Mouse (Mus musculus): ENCODE data around the gene Baiap2l1. TPM values are rescaled to one million over a fixed set of nuclear protein-coding genes. Genes with fewer than 3 reads are reported as not detected.

Gene Baiap2l1
- polyA plus RNA-seq, 1 experiment from 2014 or later: 11.1 TPM

DNA sequence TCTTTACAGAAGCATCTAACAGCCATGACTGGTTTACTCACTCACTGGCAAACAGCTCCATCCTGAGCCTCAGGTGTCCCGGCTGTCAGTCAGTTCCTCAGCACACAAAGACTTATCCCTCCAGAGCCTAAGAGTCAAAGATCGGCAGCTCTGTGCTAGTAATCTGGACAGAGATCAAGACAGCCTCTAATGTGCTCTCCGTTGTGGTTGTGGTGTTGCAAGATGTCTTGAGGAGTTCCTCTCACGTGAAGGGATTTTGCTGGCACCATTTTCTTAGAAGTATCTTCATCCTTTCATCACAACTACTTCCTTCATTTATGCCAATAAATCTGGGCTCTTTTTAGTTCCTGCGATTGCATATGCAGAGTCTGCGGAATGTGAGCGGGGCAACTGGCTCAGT, 45.7 kb downstream of the Baiap2l1 start:
- Histone ChIP-seq H3K4me3 (no peak overlapping the region), H3K9ac (no peak overlapping the region), H3K4me2 (no peak overlapping the region), H3K9me3 (no peaks in the 10 kb centered on the region), H3K27ac (no peak overlapping the region), H3K36me3 (no peaks in the 10 kb centered on the region), H3K27me3 (no peaks in the 10 kb centered on the region), H3K4me1 (peaks cover 6% of the 10 kb centered on the region; the same call in 1 of the 2 replicates)
- 62% methylated on average over 7 of the region's 7 CpGs for WGBS
- ATAC-seq (ENCODE audit: borderline replicate concordance, extremely low read depth, low FRiP score, low TSS enrichment): no peak

GRCm38 (mm10) chr5:144308929-144309328, 49.0 kb downstream of the Baiap2l1 start:
- H3K27ac ChIP-seq: no peak overlapping the region
- H3K36me3 ChIP-seq: no peaks in the 10 kb centered on the region
- no peak for ATAC-seq (ENCODE audit: borderline replicate concordance, extremely low read depth, low FRiP score, low TSS enrichment)

GRCm38 (mm10) chr5:144303071-144303470, 54.8 kb downstream of the Baiap2l1 start:
- H3K9ac ChIP-seq: no peak overlapping the region
- ATAC-seq (ENCODE audit: borderline replicate concordance, extremely low read depth, low FRiP score, low TSS enrichment): no peak
- H3K27me3 ChIP-seq: no peaks in the 10 kb centered on the region
- no peak overlapping the region for H3K27ac ChIP-seq
- no peaks in the 10 kb centered on the region for H3K36me3 ChIP-seq
- 91% methylated on average over 2 of the region's 2 CpGs for WGBS
- no peak overlapping the region for H3K4me3 ChIP-seq
- no peak overlapping the region for H3K4me2 ChIP-seq
- no peaks in the 10 kb centered on the region for H3K4me1 ChIP-seq
- H3K9me3 ChIP-seq: no peaks in the 10 kb centered on the region

More at GRCm38 (mm10) chr5:144308929-144309328, 49.0 kb downstream of the Baiap2l1 start:
- Histone ChIP-seq H3K9ac (no peak overlapping the region), H3K4me3 (no peak overlapping the region), H3K27me3 (no peaks in the 10 kb centered on the region), H3K9me3 (no peaks in the 10 kb centered on the region), H3K4me1 (peaks cover 6% of the 10 kb centered on the region; the same call in 1 of the 2 replicates), H3K4me2 (no peak overlapping the region)
- WGBS: 77% methylated on average over 4 of the region's 4 CpGs

DNA sequence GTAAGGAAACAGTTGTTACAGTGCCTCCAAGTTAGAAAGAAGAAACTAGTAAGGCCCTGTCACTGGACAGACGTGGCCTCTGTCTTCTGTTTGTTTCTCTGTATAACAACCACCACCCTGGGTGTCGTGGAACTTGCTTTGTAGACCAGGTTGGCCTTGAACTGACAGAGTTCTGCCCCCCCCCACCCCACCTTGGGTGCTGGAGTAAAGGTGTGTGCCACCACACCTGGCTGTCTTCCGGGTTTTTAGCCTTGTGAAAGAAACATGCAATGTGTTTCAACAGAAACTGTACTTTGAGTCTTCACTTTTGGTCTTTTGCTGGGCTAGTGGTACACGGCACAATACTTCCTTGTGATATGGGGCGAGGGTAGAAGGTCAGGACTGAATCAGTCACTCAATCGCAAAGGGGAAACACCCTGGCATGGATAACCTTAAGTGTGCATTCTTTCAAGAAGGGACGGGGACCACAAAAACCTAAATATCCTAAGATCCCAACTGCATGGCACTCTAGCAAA, 61.8 kb downstream of the Baiap2l1 start:
- Histone ChIP-seq H3K4me2 (no peak overlapping the region), H3K9me3 (no peaks in the 10 kb centered on the region), H3K4me3 (no peak overlapping the region), H3K27ac (no peak overlapping the region), H3K36me3 (no peaks in the 10 kb centered on the region), H3K4me1 (peaks cover 4% of the 10 kb centered on the region; the same call in 1 of the 2 replicates), H3K9ac (no peak overlapping the region), H3K27me3 (no peaks in the 10 kb centered on the region)
- 73% methylated on average over 7 of the region's 7 CpGs for WGBS
- no peak for ATAC-seq (ENCODE audit: borderline replicate concordance, extremely low read depth, low FRiP score, low TSS enrichment)

DNA sequence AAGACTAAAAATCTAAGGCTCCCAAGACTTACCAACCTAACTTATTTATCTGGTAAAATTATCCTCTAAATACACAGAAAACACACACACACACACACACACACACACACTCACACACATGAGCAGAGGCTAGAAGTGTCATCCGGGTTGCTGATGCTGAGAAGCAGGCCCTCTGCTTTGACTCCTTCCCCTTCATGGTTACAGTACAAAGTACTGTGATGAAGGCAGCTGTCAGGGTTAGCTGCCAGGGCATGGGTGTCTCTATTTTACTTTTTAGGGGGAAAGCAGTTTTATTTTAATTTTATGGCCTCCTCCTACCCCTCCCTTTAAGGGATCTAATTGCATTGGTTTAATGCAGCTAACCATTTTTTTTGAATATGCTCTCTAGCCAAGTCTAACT, 62.6 kb downstream of the Baiap2l1 start:
- 52% methylated on average over 1 of the region's 1 CpGs for WGBS
- peak overlapping the region; percentile 37; the same call in 1 of the 2 replicates for H3K27ac ChIP-seq
- ATAC-seq (ENCODE audit: borderline replicate concordance, extremely low read depth, low FRiP score, low TSS enrichment): no peak
- H3K4me3 ChIP-seq: no peak overlapping the region
- peaks cover 4% of the 10 kb centered on the region; the same call in 1 of the 2 replicates for H3K4me1 ChIP-seq
- H3K4me2 ChIP-seq: no peak overlapping the region
- H3K27me3 ChIP-seq: no peaks in the 10 kb centered on the region
- no peaks in the 10 kb centered on the region for H3K36me3 ChIP-seq
- no peak overlapping the region for H3K9ac ChIP-seq
- H3K9me3 ChIP-seq: no peaks in the 10 kb centered on the region

DNA sequence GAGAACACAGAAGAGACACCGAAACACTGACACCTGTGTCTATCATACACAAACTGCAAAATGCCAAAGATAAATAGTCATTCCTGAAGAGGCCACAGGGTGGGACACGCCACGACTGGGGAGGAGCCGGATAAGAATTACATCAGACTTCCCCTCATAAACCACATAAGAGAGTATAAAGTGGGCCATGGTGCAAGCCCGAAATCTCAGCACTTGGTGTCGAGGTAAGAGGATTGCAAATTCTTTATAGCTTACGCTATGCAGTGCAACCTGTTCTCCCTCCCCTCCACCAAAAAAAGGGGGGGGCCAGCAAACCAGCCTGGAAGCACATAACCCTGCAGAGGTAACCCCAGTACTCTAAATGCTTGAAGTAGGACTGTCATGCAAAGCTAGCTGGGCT, 63.0 kb downstream of the Baiap2l1 start:
- Histone ChIP-seq H3K9me3 (no peaks in the 10 kb centered on the region), H3K27ac (0 out of 2 replicates have a peak overlapping the region, but pooled peaks have one; percentile 37), H3K4me2 (no peak overlapping the region), H3K27me3 (no peaks in the 10 kb centered on the region), H3K4me1 (peaks cover 5% of the 10 kb centered on the region; the same call in 1 of the 2 replicates), H3K36me3 (no peaks in the 10 kb centered on the region), H3K4me3 (no peak overlapping the region), H3K9ac (no peak overlapping the region)
- 54% methylated on average over 7 of the region's 7 CpGs for WGBS
- peak; percentile 83 for ATAC-seq (ENCODE audit: borderline replicate concordance, extremely low read depth, low FRiP score, low TSS enrichment)

DNA sequence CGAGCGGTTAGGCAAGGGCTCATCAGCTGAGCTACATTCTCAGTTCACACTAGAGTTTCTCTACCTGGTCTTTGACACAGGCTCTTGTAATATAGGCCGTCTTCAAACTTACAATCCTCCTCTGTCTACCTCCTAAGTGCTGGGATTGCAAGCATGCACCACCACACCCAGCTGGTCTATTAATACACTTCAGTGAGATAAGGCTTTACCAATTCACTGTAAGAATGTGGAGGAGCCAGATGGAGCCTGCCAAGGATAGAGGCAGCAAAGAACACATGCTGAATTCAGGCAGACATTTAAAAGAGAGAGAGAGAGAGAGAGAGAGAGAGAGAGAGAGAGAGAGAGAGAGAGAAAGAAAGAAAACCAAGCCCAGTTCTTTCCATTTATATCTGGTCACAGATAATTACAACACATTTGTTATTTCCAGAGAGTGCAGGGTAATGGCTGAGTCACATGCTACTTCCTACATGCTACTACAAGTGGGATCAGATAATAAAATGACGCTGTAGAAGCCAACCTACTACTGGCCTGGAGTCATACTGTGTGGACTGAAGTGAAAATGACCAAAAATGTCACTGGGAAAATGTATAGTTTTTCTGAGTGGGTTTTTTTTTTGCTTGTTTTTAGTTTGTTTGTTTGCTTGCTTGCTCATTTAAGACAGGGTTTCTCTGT, 68.0 kb downstream of the Baiap2l1 start:
- H3K36me3 ChIP-seq: no peaks in the 10 kb centered on the region
- 0 out of 2 replicates have a peak, but pooled peaks cover 4% of the 10 kb centered on the region for H3K4me1 ChIP-seq
- no peak overlapping the region for H3K9ac ChIP-seq
- WGBS: 59% methylated on average over 4 of the region's 4 CpGs
- H3K27ac ChIP-seq: peak overlapping the region; percentile 8; the same call in 1 of the 2 replicates
- H3K27me3 ChIP-seq: no peaks in the 10 kb centered on the region
- peak; percentile 62; the same call in 1 of the 2 replicates for ATAC-seq (ENCODE audit: borderline replicate concordance, extremely low read depth, low FRiP score, low TSS enrichment)
- H3K9me3 ChIP-seq: no peaks in the 10 kb centered on the region
- no peak overlapping the region for H3K4me3 ChIP-seq
- H3K4me2 ChIP-seq: no peak overlapping the region

DNA sequence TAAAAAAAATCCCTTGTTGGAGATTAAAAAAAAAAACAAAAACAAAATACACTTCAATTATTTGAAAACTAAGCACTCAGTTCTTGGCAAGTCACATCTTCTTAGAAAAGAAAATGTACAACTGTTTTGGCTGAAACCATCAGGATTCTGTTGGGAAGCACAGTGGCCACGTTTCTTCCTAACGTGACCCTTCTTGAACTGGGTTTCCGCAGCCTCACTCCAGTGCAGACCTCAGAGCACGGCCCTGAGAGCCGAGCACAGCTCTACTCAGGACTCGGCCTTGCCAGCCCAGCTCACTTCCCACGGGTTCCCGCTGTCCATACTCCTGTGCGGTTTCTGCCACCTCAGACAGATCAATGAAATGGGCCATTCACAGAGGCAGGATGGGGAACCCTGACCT, 69.5 kb downstream of the Baiap2l1 start:
- ATAC-seq (ENCODE audit: borderline replicate concordance, extremely low read depth, low FRiP score, low TSS enrichment): no peak
- H3K4me3 ChIP-seq: no peak overlapping the region
- H3K9me3 ChIP-seq: no peaks in the 10 kb centered on the region
- 0 out of 2 replicates have a peak, but pooled peaks cover 4% of the 10 kb centered on the region for H3K4me1 ChIP-seq
- no peak overlapping the region for H3K27ac ChIP-seq
- WGBS: 80% methylated on average over 9 of the region's 9 CpGs
- H3K9ac ChIP-seq: no peak overlapping the region
- H3K27me3 ChIP-seq: no peaks in the 10 kb centered on the region
- H3K4me2 ChIP-seq: no peak overlapping the region
- H3K36me3 ChIP-seq: no peaks in the 10 kb centered on the region

DNA sequence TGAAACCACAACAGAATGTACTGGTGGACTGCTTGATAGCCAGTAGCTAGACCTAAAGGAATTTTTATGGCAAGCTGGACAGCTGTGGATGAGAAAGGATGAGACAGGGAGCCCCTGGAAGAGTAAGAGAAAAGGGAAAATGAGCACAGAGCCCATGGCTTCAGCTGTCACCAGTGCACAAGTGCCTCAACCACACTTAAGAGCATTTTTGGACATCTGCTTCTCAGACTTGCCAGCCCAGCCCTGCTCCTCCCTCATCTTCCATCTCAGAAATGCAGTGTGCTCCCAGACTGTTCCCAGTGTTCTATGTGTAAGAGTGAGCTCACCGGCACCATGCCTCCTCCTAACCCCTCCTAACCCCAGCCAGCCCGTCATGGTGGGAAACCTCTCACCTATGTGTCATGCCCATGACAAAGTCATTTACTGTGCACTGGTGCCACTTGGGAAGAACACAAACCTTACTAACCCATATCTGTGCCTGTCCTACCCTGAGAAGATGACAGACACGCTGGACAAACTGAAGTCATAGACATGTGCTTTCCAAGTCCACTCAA, 70.6 kb downstream of the Baiap2l1 start:
- Histone ChIP-seq H3K4me2 (no peak overlapping the region), H3K4me1 (0 out of 2 replicates have a peak, but pooled peaks cover 4% of the 10 kb centered on the region), H3K9me3 (no peaks in the 10 kb centered on the region), H3K36me3 (no peaks in the 10 kb centered on the region), H3K27ac (no peak overlapping the region), H3K9ac (no peak overlapping the region), H3K4me3 (no peak overlapping the region), H3K27me3 (no peaks in the 10 kb centered on the region)
- 73% methylated on average over 3 of the region's 3 CpGs for WGBS
- ATAC-seq (ENCODE audit: borderline replicate concordance, extremely low read depth, low FRiP score, low TSS enrichment): no peak

DNA sequence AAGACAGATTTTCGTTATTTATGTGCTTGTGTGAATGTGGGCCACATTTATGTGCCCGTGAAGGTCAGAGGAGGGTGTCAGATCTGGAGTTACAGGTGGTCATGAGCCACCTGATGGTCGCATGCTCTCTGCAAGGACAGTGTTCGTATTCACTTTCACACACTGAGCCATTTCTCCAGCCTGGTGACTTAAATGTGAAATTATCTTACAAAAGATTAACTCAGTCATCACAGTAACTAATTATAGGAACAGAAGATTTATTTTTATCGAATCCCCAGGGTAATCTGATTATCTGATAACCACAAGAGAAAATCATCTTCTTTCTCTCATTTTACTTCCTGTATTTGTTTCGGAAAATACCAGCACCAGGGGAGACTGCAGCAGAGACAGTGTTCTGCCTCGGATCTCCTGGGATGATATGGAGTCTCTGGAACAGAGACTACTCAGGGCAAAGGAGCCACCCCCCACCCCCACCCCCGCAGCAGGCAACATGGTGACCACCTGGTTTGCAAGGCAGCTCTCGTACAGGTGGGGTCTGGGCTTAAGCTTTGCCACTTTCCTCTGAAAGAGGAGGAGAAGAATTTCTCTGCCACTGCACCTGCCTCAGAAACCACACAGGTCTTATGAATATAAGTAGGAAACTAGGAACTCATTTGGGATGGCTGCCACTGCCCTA, 71.2 kb downstream of the Baiap2l1 start:
- H3K4me1 ChIP-seq: 0 out of 2 replicates have a peak, but pooled peaks cover 4% of the 10 kb centered on the region
- no peaks in the 10 kb centered on the region for H3K27me3 ChIP-seq
- H3K36me3 ChIP-seq: no peaks in the 10 kb centered on the region
- no peak overlapping the region for H3K27ac ChIP-seq
- no peaks in the 10 kb centered on the region for H3K9me3 ChIP-seq
- no peak overlapping the region for H3K4me2 ChIP-seq
- H3K9ac ChIP-seq: no peak overlapping the region
- no peak for ATAC-seq (ENCODE audit: borderline replicate concordance, extremely low read depth, low FRiP score, low TSS enrichment)
- no peak overlapping the region for H3K4me3 ChIP-seq
- 68% methylated on average over 9 of the region's 9 CpGs for WGBS

DNA sequence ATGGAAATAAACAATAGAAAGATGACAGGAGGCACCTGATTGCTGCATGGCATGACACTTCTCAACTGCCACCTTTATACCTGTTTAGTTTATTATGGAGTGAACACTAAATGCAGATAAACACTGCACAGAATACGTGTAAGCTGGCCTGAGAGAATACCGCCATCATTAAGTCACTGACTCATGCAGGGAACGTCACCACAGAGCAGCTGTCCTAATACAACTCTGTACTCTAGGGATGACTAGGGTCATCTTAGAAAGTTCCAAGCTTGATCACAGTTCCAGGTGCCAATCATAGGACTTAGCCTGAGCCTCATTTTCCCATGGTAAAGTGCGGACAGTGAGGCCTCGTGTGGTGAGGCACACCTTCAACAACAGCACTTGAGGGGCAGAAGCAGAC, 73.3 kb downstream of the Baiap2l1 start:
- ATAC-seq (ENCODE audit: borderline replicate concordance, extremely low read depth, low FRiP score, low TSS enrichment): no peak
- no peak overlapping the region for H3K4me3 ChIP-seq
- H3K9me3 ChIP-seq: no peaks in the 10 kb centered on the region
- 72% methylated on average over 5 of the region's 5 CpGs for WGBS
- no peak overlapping the region for H3K9ac ChIP-seq
- H3K27ac ChIP-seq: no peak overlapping the region
- 0 out of 2 replicates have a peak, but pooled peaks cover 4% of the 10 kb centered on the region for H3K36me3 ChIP-seq
- H3K4me1 ChIP-seq: no peaks in the 10 kb centered on the region
- H3K27me3 ChIP-seq: no peaks in the 10 kb centered on the region
- H3K4me2 ChIP-seq: no peak overlapping the region
